Mouse (Mus musculus) hindbrain, embryonic 11.5 days (tissue): Measurements from ENCODE around the gene Fxyd5. TPM values are rescaled to one million over a fixed set of nuclear protein-coding genes. Genes with fewer than 3 reads are reported as not detected.

ENCODE experiments used
- ATAC-seq: fragments of 200-750 bp; cut with Nextera tagmentation; 2 replicates; pipeline ENCODE4 v1.8.0; 2017; ENCODE audit warnings: mild to moderate bottlenecking, moderate TSS enrichment, moderate library complexity; ENCODE audit not compliant: low FRiP score
- DNase-seq: peaks from one replicate; pipeline ENCODE4 v3.0.0-alpha.2; 2015; ENCODE audit warnings: low spot score
- H3K27ac ChIP-seq: fragments of 300-500 bp; sonication (generic); 2 replicates; pipeline ENCODE4 v1.5.1; 2014; ENCODE audit warnings: mild to moderate bottlenecking, low read depth, low read length
- H3K27me3 ChIP-seq: fragments of 300-500 bp; sonication (generic); 2 replicates; pipeline ENCODE4 v1.6.1; 2014; ENCODE audit warnings: mild to moderate bottlenecking, low read length, moderate library complexity, mixed read lengths; ENCODE audit not compliant: control insufficient read depth, insufficient read depth
- H3K36me3 ChIP-seq: fragments of 300-500 bp; sonication (generic); 2 replicates; pipeline ENCODE4 v1.6.1; 2014; ENCODE audit warnings: mild to moderate bottlenecking, low read length, moderate library complexity, mixed read lengths; ENCODE audit not compliant: control insufficient read depth, insufficient read depth
- H3K4me1 ChIP-seq: fragments of 300-500 bp; sonication (generic); replicated peaks from 2 replicates; pipeline ENCODE4 v1.6.1; 2014; ENCODE audit warnings: low read length, mixed read lengths; ENCODE audit not compliant: control insufficient read depth, insufficient read depth
- H3K4me2 ChIP-seq: fragments of 300-500 bp; sonication (generic); replicated peaks from 2 replicates; pipeline ENCODE4 v1.6.1; 2014; ENCODE audit warnings: mild to moderate bottlenecking, low read depth, low read length
- H3K4me3 ChIP-seq: fragments of 300-500 bp; sonication (generic); 2 replicates; pipeline ENCODE4 v1.5.1; 2014; ENCODE audit warnings: low read depth, low read length
- H3K9ac ChIP-seq: fragments of 300-500 bp; sonication (generic); 2 replicates; pipeline ENCODE4 v1.6.1; 2014; ENCODE audit warnings: low read depth, low read length
- H3K9me3 ChIP-seq: fragments of 300-500 bp; sonication (generic); 2 replicates; pipeline ENCODE4 v1.6.1; 2016; ENCODE audit warnings: low read length; ENCODE audit not compliant: control insufficient read depth
- WGBS: fragments of 180-500 bp; shearing (Covaris S2); extraction: QIAGEN DNeasy Blood & Tissue Kit; methylation state at CpG from one replicate; pipeline ENCODE4 v1.1.7; 2014; 5-methylcytosine and 5-hydroxymethylcytosine counted together
- polyA plus RNA-seq: library from polyadenylated mRNA; unstranded; fragments of >200 nt; fragmentation: Nextera tagmentation; extraction: Ambion mirVana; gene quantifications from 2 replicates; pipeline ENCODE4 v1.2.1, GENCODE M21; 2014

The Fxyd5 gene
- polyA plus RNA-seq, 1 experiment from 2014 or later = 12.3 TPM

DNA sequence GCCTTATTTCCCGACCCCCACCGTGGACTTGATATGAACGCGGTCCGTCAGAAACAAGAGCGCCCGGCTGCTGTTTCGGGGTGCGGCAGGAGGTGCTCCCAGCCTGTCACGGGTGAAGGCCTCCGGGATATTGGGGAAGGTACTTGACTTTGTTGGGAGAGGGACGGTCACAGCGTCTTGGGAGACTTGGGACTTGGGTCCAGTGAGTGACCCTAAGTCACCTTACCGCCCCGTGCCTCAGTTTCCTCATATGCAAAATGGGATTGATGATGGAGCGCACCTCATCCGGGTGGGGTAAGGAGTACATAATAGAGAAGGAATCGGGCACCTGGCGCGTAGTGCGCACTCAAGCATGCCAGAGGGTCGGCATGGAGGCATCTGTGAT, 10.0 kb upstream of the Fxyd5 start:
- no peaks in the 10 kb centered on the region for H3K36me3 ChIP-seq
- peak overlapping the region; percentile 14 for H3K4me3 ChIP-seq
- DNase-seq = peak; percentile 26
- peak overlapping the region; percentile 31; the same call in 1 of the 2 replicates for H3K9ac ChIP-seq
- no peaks in the 10 kb centered on the region for H3K9me3 ChIP-seq
- peaks cover 7% of the 10 kb centered on the region for H3K4me1 ChIP-seq
- 2% methylated on average over 22 of the region's 22 CpGs for WGBS
- no peak overlapping the region for H3K27ac ChIP-seq
- peaks cover 53% of the 10 kb centered on the region for H3K27me3 ChIP-seq
- peak overlapping the region; percentile 26 for H3K4me2 ChIP-seq
- no peak for ATAC-seq

DNA sequence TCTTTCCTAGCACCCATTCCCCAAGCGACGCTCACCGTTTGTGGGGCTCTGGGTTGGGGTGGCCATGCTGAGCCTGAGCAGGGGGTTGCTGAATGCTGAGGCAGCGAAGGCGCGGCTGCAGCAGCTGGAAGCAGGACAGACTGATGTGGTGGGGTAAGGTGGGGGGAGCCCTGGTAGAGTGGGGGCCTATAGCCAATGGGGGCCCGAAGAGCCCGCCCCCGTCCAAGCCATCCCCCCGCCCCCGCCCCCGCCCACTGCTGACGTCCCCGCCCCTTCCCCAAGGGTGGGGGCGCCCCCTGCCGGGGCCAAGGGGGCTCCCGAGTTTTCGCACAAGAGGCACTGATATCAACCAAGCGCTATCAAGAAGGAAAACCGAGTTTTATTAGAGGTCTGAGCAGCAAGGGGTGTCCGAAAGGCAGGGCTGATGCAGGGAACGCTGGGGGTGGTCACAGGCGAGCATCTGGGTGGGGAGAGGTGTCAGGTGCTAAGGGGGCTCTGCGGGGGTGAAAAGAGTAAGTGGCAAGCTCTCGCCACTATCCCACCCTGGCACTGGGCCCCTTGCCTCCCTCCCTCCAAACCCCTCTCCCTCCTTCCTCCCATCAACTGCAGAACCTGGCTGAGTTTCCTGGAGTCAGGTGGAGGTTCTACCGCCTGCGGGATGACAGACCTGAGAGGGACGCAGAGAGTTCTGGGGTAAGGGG, 9.2 kb upstream of the Fxyd5 start, which contains the start of gene Fxyd7:
Fxyd7 (minus strand) TSS at position 147 of the 701 bp plus-strand sequence.
- ATAC-seq (no peak), DNase-seq (no peak)
- Histone ChIP-seq H3K36me3 (no peaks in the 10 kb centered on the region), H3K9me3 (no peaks in the 10 kb centered on the region), H3K27me3 (peaks cover 53% of the 10 kb centered on the region), H3K27ac (no peak within 1 kb of the TSS), H3K9ac (peak within 1 kb of the TSS; percentile 31; the same call in 1 of the 2 replicates), H3K4me1 (peaks cover 7% of the 10 kb centered on the region), H3K4me2 (peak within 1 kb of the TSS; percentile 29), H3K4me3 (peak within 1 kb of the TSS; percentile 23)
- 2% methylated on average over 26 of the region's 28 CpGs for WGBS

GRCm38 (mm10) chr7:31050921-31051320, 8.6 kb upstream of the Fxyd5 start:
- no peak for ATAC-seq
- DNase-seq = peak; percentile 49

GRCm38 (mm10) chr7:31050487-31050886, 8.2 kb upstream of the Fxyd5 start:
- peak overlapping the region; percentile 23 for H3K4me3 ChIP-seq
- no peak overlapping the region for H3K9ac ChIP-seq
- H3K27ac ChIP-seq = no peak overlapping the region
- DNase-seq (no peak), ATAC-seq (no peak)
- H3K4me2 ChIP-seq = peak overlapping the region; percentile 29
- H3K36me3 ChIP-seq = no peaks in the 10 kb centered on the region
- WGBS = 5% methylated on average over 6 of the region's 6 CpGs
- peaks cover 53% of the 10 kb centered on the region for H3K27me3 ChIP-seq
- H3K9me3 ChIP-seq = no peaks in the 10 kb centered on the region
- H3K4me1 ChIP-seq = peaks cover 7% of the 10 kb centered on the region

More at GRCm38 (mm10) chr7:31050921-31051320, 8.6 kb upstream of the Fxyd5 start:
- Histone ChIP-seq H3K4me3 (no peak overlapping the region), H3K36me3 (no peaks in the 10 kb centered on the region), H3K27ac (no peak overlapping the region), H3K27me3 (peaks cover 53% of the 10 kb centered on the region), H3K9me3 (no peaks in the 10 kb centered on the region), H3K4me2 (peak overlapping the region; percentile 20; the same call in 1 of the 2 replicates), H3K4me1 (peaks cover 7% of the 10 kb centered on the region), H3K9ac (no peak overlapping the region)
- WGBS = 4% methylated on average over 9 of the region's 9 CpGs

DNA sequence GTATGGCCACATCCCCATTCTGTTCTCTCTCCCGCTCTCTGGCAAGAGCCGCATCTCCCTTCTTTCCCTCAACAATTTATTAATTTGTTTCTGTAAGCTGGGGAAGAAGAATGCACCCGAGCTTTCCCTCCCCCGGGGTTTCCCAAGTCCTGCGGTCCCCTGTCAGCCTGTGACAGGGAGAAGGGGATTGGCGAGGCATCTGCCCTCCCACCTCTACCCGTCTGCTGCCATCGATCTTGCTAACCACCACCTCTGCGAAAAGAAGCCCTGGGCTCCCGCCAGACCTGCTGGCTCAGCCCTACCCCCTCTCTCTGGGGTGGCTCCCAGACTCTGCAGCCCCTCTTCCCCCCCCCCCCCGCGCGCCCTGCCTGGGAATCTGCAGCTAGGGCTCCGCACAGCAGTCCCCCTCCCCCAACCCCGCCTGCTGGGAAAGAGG, 7.6 kb upstream of the Fxyd5 start:
- Histone ChIP-seq H3K4me1 (peaks cover 7% of the 10 kb centered on the region), H3K4me3 (peak overlapping the region; percentile 23), H3K9me3 (no peaks in the 10 kb centered on the region), H3K9ac (no peak overlapping the region), H3K27ac (no peak overlapping the region), H3K36me3 (no peaks in the 10 kb centered on the region), H3K27me3 (peaks cover 53% of the 10 kb centered on the region), H3K4me2 (peak overlapping the region; percentile 29)
- ATAC-seq (peak; percentile 66), DNase-seq (peak; percentile 30)
- WGBS = 3% methylated on average over 12 of the region's 15 CpGs

- no peak overlapping the region for H3K27ac ChIP-seq
- WGBS = 22% methylated on average over 5 of the region's 5 CpGs
- H3K27me3 ChIP-seq = peaks cover 50% of the 10 kb centered on the region
- DNase-seq (peak; percentile 59), ATAC-seq (peak; percentile 16; the same call in 1 of the 2 replicates)
- no peaks in the 10 kb centered on the region for H3K36me3 ChIP-seq
- peaks cover 7% of the 10 kb centered on the region for H3K4me1 ChIP-seq
- H3K4me2 ChIP-seq = peak overlapping the region; percentile 29; the same call in 1 of the 2 replicates
- no peaks in the 10 kb centered on the region for H3K9me3 ChIP-seq
- no peak overlapping the region for H3K4me3 ChIP-seq
- no peak overlapping the region for H3K9ac ChIP-seq
Observed at GRCm38 (mm10) chr7:31049135-31049845, 7.0 kb upstream of the Fxyd5 start.

GRCm38 (mm10) chr7:31041662-31042315, 492 bp downstream of the Fxyd5 start:
- Histone ChIP-seq H3K4me1 (no peaks in the 10 kb centered on the region), H3K9me3 (no peaks in the 10 kb centered on the region), H3K27me3 (peaks cover 25% of the 10 kb centered on the region), H3K9ac (no peak overlapping the region), H3K4me3 (no peak overlapping the region), H3K36me3 (no peaks in the 10 kb centered on the region), H3K27ac (no peak overlapping the region), H3K4me2 (peak overlapping the region; percentile 25; the same call in 1 of the 2 replicates)
- ATAC-seq (no peak), DNase-seq (no peak)
- 6% methylated on average over 28 of the region's 28 CpGs for WGBS

- no peak overlapping the region for H3K27ac ChIP-seq
- no peak for DNase-seq
- H3K4me1 ChIP-seq = no peaks in the 10 kb centered on the region
- peaks cover 25% of the 10 kb centered on the region for H3K27me3 ChIP-seq
- WGBS = 38% methylated on average over 8 of the region's 8 CpGs
- no peak overlapping the region for H3K4me3 ChIP-seq
- no peak overlapping the region for H3K9ac ChIP-seq
- no peak overlapping the region for H3K4me2 ChIP-seq
- no peaks in the 10 kb centered on the region for H3K36me3 ChIP-seq
- no peaks in the 10 kb centered on the region for H3K9me3 ChIP-seq
- ATAC-seq = no peak
Observed at GRCm38 (mm10) chr7:31041023-31041407, 1.3 kb downstream of the Fxyd5 start.
